Mouse (Mus musculus): Measurements from ENCODE around the gene Cpn2. TPM values are rescaled to one million over a fixed set of nuclear protein-coding genes. Genes with fewer than 3 reads are reported as not detected.
A peak's percentile ranks its signal among the peaks of the same experiment; 100 is the strongest.

The Cpn2 gene
- polyA plus RNA-seq, 1 experiment from 2014 or later, result 0.06 TPM

- DNase-seq (ENCODE audit: low spot score), result no peak
Observed at GRCm38 (mm10) chr16:30271941-30272595, 4.8 kb upstream of the Cpn2 start.

GRCm38 (mm10) chr16:30271223-30271761, 4.0 kb upstream of the Cpn2 start:
- H3K9me3 ChIP-seq (ENCODE audit: low read length), result no peaks in the 10 kb centered on the region
- no peaks in the 10 kb centered on the region for H3K27me3 ChIP-seq (replicated peaks; ENCODE audit: insufficient read depth, low read length)
- TF ChIP-seq EP300 (IDR thresholded peaks at IDR 0.05) (no peak), CTCF (IDR thresholded peaks at IDR 0.05) (no peak)
- no peak overlapping the region for H3K4me3 ChIP-seq (ENCODE audit: low read depth, low read length)
- H3K36me3 ChIP-seq (ENCODE audit: insufficient read depth, low read length), result no peaks in the 10 kb centered on the region
- no peak for ATAC-seq
- no peak overlapping the region for H3K27ac ChIP-seq (ENCODE audit: low read length)
- WGBS, result 56% methylated on average over 8 of the region's 8 CpGs
- H3K9ac ChIP-seq (replicated peaks; ENCODE audit: low read depth), result no peak overlapping the region
- no peak overlapping the region for H3K4me2 ChIP-seq (replicated peaks; ENCODE audit: low read depth, low read length)
- no peaks in the 10 kb centered on the region for H3K4me1 ChIP-seq (ENCODE audit: insufficient read depth, low read depth, low read length)
- DNase-seq (ENCODE audit: low spot score), result no peak

More at GRCm38 (mm10) chr16:30271941-30272595, 4.8 kb upstream of the Cpn2 start:
- Histone ChIP-seq H3K9ac (replicated peaks; ENCODE audit: low read depth) (no peak overlapping the region), H3K4me1 (ENCODE audit: insufficient read depth, low read depth, low read length) (no peaks in the 10 kb centered on the region), H3K9me3 (ENCODE audit: low read length) (no peaks in the 10 kb centered on the region), H3K36me3 (ENCODE audit: insufficient read depth, low read length) (no peaks in the 10 kb centered on the region), H3K4me2 (replicated peaks; ENCODE audit: low read depth, low read length) (no peak overlapping the region), H3K4me3 (ENCODE audit: low read depth, low read length) (no peak overlapping the region), H3K27ac (ENCODE audit: low read length) (no peak overlapping the region), H3K27me3 (replicated peaks; ENCODE audit: insufficient read depth, low read length) (no peaks in the 10 kb centered on the region)
- TF ChIP-seq EP300 (IDR thresholded peaks at IDR 0.05), result no peak
- TF ChIP-seq CTCF (IDR thresholded peaks at IDR 0.05), result no peak
- 53% methylated on average over 6 of the region's 6 CpGs for whole genome bisulfite sequencing
- no peak for ATAC-seq

- Histone ChIP-seq H3K4me3 (ENCODE audit: low read depth, low read length) (no peak overlapping the region), H3K4me2 (replicated peaks; ENCODE audit: low read depth, low read length) (no peak overlapping the region), H3K4me1 (ENCODE audit: insufficient read depth, low read depth, low read length) (no peaks in the 10 kb centered on the region), H3K9ac (replicated peaks; ENCODE audit: low read depth) (no peak overlapping the region), H3K27ac (ENCODE audit: low read length) (no peak overlapping the region), H3K9me3 (ENCODE audit: low read length) (no peaks in the 10 kb centered on the region), H3K36me3 (ENCODE audit: insufficient read depth, low read length) (no peaks in the 10 kb centered on the region), H3K27me3 (replicated peaks; ENCODE audit: insufficient read depth, low read length) (no peaks in the 10 kb centered on the region)
- WGBS, result 82% methylated on average over 5 of the region's 5 CpGs
- TF ChIP-seq CTCF (IDR thresholded peaks at IDR 0.05) (no peak), EP300 (IDR thresholded peaks at IDR 0.05) (no peak)
- no peak for ATAC-seq
- DNase-seq (ENCODE audit: low spot score), result no peak
Observed at GRCm38 (mm10) chr16:30266561-30266960, 738 bp downstream of the Cpn2 start.

- no peak for TF ChIP-seq CTCF (IDR thresholded peaks at IDR 0.05)
- no peak for TF ChIP-seq EP300 (IDR thresholded peaks at IDR 0.05)
- H3K27ac ChIP-seq (ENCODE audit: low read length), result no peak overlapping the region
- no peak for DNase-seq (ENCODE audit: low spot score)
- H3K9me3 ChIP-seq (ENCODE audit: low read length), result no peaks in the 10 kb centered on the region
- ATAC-seq, result peak; percentile 53
- H3K9ac ChIP-seq (replicated peaks; ENCODE audit: low read depth), result no peak overlapping the region
- H3K27me3 ChIP-seq (replicated peaks; ENCODE audit: insufficient read depth, low read length), result no peaks in the 10 kb centered on the region
- H3K36me3 ChIP-seq (ENCODE audit: insufficient read depth, low read length), result no peaks in the 10 kb centered on the region
- no peak overlapping the region for H3K4me3 ChIP-seq (ENCODE audit: low read depth, low read length)
- WGBS, result 50% methylated on average over 4 of the region's 4 CpGs
- no peaks in the 10 kb centered on the region for H3K4me1 ChIP-seq (ENCODE audit: insufficient read depth, low read depth, low read length)
- no peak overlapping the region for H3K4me2 ChIP-seq (replicated peaks; ENCODE audit: low read depth, low read length)
Observed at GRCm38 (mm10) chr16:30265611-30266010, 1.7 kb downstream of the Cpn2 start.

- ATAC-seq (no peak), DNase-seq (ENCODE audit: low spot score) (no peak)
- H3K27ac ChIP-seq (ENCODE audit: low read length), result no peak overlapping the region
- H3K36me3 ChIP-seq (ENCODE audit: insufficient read depth, low read length), result no peaks in the 10 kb centered on the region
- no peak overlapping the region for H3K9ac ChIP-seq (replicated peaks; ENCODE audit: low read depth)
- no peaks in the 10 kb centered on the region for H3K27me3 ChIP-seq (replicated peaks; ENCODE audit: insufficient read depth, low read length)
- no peak overlapping the region for H3K4me2 ChIP-seq (replicated peaks; ENCODE audit: low read depth, low read length)
- H3K4me1 ChIP-seq (ENCODE audit: insufficient read depth, low read depth, low read length), result no peaks in the 10 kb centered on the region
- H3K9me3 ChIP-seq (ENCODE audit: low read length), result no peaks in the 10 kb centered on the region
- WGBS, result 52% methylated on average over 4 of the region's 4 CpGs
- TF ChIP-seq CTCF (IDR thresholded peaks at IDR 0.05) (no peak), EP300 (IDR thresholded peaks at IDR 0.05) (no peak)
- no peak overlapping the region for H3K4me3 ChIP-seq (ENCODE audit: low read depth, low read length)
Observed at GRCm38 (mm10) chr16:30263156-30263555, 4.1 kb downstream of the Cpn2 start.

- peak; percentile 79 for DNase-seq (ENCODE audit: low spot score)
- Histone ChIP-seq H3K9me3 (ENCODE audit: low read length) (no peaks in the 10 kb centered on the region), H3K4me1 (ENCODE audit: insufficient read depth, low read depth, low read length) (no peaks in the 10 kb centered on the region), H3K9ac (replicated peaks; ENCODE audit: low read depth) (no peak overlapping the region), H3K4me3 (ENCODE audit: low read depth, low read length) (no peak overlapping the region), H3K27ac (ENCODE audit: low read length) (no peak overlapping the region), H3K36me3 (ENCODE audit: insufficient read depth, low read length) (no peaks in the 10 kb centered on the region), H3K4me2 (replicated peaks; ENCODE audit: low read depth, low read length) (no peak overlapping the region), H3K27me3 (replicated peaks; ENCODE audit: insufficient read depth, low read length) (no peaks in the 10 kb centered on the region)
- ATAC-seq, result 0 out of 2 replicates have a peak, but pooled peaks have one; percentile 33
- WGBS, result 0% methylated on average over 2 of the region's 2 CpGs
- TF ChIP-seq EP300 (IDR thresholded peaks at IDR 0.05) (no peak), CTCF (IDR thresholded peaks at IDR 0.05) (peak; percentile 90)
Observed at GRCm38 (mm10) chr16:30262664-30263063, 4.6 kb downstream of the Cpn2 start.

All from lung, postnatal 0 days (tissue).